Mouse (Mus musculus): Measurements from ENCODE around the gene Ube2e2.
"Not testable (repeated sequence)": the region's sequence is repeated elsewhere in the genome, so short reads cannot be mapped to it uniquely, and the experiment has no call there.

Gene Ube2e2

GRCm38 (mm10) chr14:18637739-18638138 is 256.3 kb downstream of the Ube2e2 start:
- no peak for DNase-seq (ENCODE audit: low spot score in 2 of 2)

- no peak for DNase-seq (ENCODE audit: low spot score in 2 of 2)
Observed at GRCm38 (mm10) chr14:18628170-18628569, 265.9 kb downstream of the Ube2e2 start.

GRCm38 (mm10) chr14:18618603-18619002 is 275.5 kb downstream of the Ube2e2 start:
- DNase-seq (ENCODE audit: low spot score in 2 of 2), result peak in 1 of 2 experiments; percentile 20

- DNase-seq (ENCODE audit: low spot score in 2 of 2), result no peak
Observed at GRCm38 (mm10) chr14:18601927-18602326, 292.1 kb downstream of the Ube2e2 start.

GRCm38 (mm10) chr14:18586239-18587034 is 307.6 kb downstream of the Ube2e2 start:
- no peak for DNase-seq (ENCODE audit: low spot score in 2 of 2)

- DNase-seq (ENCODE audit: low spot score in 2 of 2), result peak in 1 of 2 experiments; percentile 24
Observed at GRCm38 (mm10) chr14:18581735-18582134, 312.3 kb downstream of the Ube2e2 start.

GRCm38 (mm10) chr14:18574756-18575155 is 319.3 kb downstream of the Ube2e2 start:
- DNase-seq (ENCODE audit: low spot score in 2 of 2), result no peak

GRCm38 (mm10) chr14:18574130-18574721 is 319.8 kb downstream of the Ube2e2 start:
- no peak for DNase-seq (ENCODE audit: low spot score in 2 of 2)

- no peak for DNase-seq (ENCODE audit: low spot score in 2 of 2)
Observed at GRCm38 (mm10) chr14:18573286-18573956, 320.6 kb downstream of the Ube2e2 start.

GRCm38 (mm10) chr14:18572852-18573251 is 321.2 kb downstream of the Ube2e2 start:
- no peak for DNase-seq (ENCODE audit: low spot score in 2 of 2)

- DNase-seq (ENCODE audit: low spot score in 2 of 2), result no peak
Observed at GRCm38 (mm10) chr14:18569615-18570014, 324.5 kb downstream of the Ube2e2 start.

- not testable (repeated sequence) for DNase-seq (ENCODE audit: low spot score in 2 of 2)
Observed at GRCm38 (mm10) chr14:18564999-18565398, 329.1 kb downstream of the Ube2e2 start.

GRCm38 (mm10) chr14:18555287-18555686 is 338.8 kb downstream of the Ube2e2 start:
- DNase-seq (ENCODE audit: low spot score in 2 of 2), result peak in 1 of 2 experiments; percentile 23

- no peak for DNase-seq (ENCODE audit: low spot score in 2 of 2)
Observed at GRCm38 (mm10) chr14:18554627-18554988, 339.5 kb downstream of the Ube2e2 start.

- DNase-seq (ENCODE audit: low spot score in 2 of 2), result peak; percentile 39 to 49
Observed at GRCm38 (mm10) chr14:18553987-18554626, 340.0 kb downstream of the Ube2e2 start.

GRCm38 (mm10) chr14:18547541-18547940 is 346.5 kb downstream of the Ube2e2 start:
- DNase-seq (ENCODE audit: low spot score in 2 of 2), result peak; percentile 41 to 64

- DNase-seq (ENCODE audit: low spot score in 2 of 2), result not testable (repeated sequence)
Observed at GRCm38 (mm10) chr14:18539092-18539491, 355.0 kb downstream of the Ube2e2 start.

- no peak for DNase-seq (ENCODE audit: low spot score in 2 of 2)
Observed at GRCm38 (mm10) chr14:18530899-18531298, 363.2 kb downstream of the Ube2e2 start.

- no peak for DNase-seq (ENCODE audit: low spot score in 2 of 2)
Observed at GRCm38 (mm10) chr14:18530496-18530895, 363.6 kb downstream of the Ube2e2 start.
